Mouse (Mus musculus) stomach, postnatal 0 days (tissue): Measurements from ENCODE around the gene Tbrg4.

Experiments used
- CTCF ChIP-seq: IDR thresholded peaks from 2 replicates; pipeline ENCODE4 v1.5.1; 2016; ENCODE audit warnings: antibody characterized with exemption, low read depth, mild to moderate bottlenecking, moderate library complexity
- EP300 ChIP-seq: optimal IDR thresholded peaks from 2 replicates; pipeline ENCODE3; 2016; ENCODE audit warnings: antibody characterized with exemption

GRCm38 (mm10) chr11:6580065-6580750 lies 45.7 kb downstream of the Tbrg4 start:
- TF ChIP-seq CTCF (no peak), EP300 (no peak)
